Mouse (Mus musculus) adrenal gland, postnatal 14 days (tissue): Measurements from ENCODE around the gene Tjp3. TPM values are rescaled to one million over a fixed set of nuclear protein-coding genes. Genes with fewer than 3 reads are reported as not detected.

ENCODE experiments used
- DNase-seq: peaks from one replicate; pipeline ENCODE4 v3.0.0; 2021; ENCODE audit warnings: mixed read lengths
- total RNA-seq: library from RNA; stranded (reverse); gene quantifications from 2 replicates; pipeline ENCODE4 v1.2.3, GENCODE M21; 2021

Tjp3 gene
- total RNA-seq, 1 experiment from 2014 or later, result 1.6 TPM

DNA sequence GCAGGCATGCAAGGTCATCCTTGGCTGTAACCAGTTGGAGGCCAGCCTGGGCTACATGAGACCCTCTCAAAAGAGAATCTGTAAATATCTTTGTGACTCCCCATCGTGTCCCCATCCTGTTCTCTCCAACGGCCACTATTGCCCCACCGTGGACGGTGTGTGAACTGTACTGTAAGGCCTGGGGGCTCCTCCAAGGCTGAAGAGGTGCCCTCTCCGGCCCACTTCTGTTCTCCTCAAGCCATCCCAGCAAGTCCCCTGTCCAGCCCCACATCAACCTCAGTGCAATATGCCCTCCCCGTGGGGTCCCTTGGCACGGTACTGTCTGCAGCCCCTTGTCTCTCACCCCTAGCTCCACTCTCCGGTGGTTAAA lies 27.9 kb upstream of the Tjp3 start:
- peak; percentile 66 for DNase-seq

DNA sequence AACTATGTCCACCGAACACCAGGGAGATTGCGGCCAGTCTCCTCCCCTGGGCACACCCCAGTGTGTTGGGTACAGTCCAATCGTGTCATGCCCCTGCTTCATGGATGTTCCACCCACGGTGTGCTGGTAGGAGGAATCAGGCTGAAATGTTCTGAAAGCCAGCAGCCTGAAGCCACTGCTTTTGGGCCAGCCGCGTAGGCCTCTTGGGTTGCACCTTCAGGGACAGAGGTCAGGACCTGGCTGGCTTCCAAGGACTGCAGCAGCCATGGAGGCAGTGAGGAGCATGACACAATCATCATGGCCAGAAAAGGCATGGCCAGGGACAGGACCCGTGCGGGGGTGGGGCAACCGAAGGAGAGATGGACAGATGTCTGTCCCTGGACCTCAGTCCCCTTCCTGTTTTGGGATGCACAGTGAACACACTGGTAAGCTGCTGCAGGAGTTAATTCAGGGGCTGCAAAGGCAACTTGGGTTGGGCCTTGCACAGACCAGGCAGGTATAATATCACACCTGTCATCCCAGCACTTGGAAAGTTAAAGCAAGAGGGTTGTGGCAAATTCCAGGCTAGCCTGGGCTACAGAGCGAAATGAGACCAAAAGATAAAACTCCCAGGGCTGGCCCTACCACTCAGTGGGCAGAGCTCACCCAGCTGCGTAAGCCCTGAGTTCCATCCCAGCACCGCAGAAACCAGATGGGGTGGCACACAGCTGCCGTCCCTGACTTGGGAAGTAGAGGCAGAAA lies 27.4 kb upstream of the Tjp3 start:
- DNase-seq, result peak; percentile 87

DNA sequence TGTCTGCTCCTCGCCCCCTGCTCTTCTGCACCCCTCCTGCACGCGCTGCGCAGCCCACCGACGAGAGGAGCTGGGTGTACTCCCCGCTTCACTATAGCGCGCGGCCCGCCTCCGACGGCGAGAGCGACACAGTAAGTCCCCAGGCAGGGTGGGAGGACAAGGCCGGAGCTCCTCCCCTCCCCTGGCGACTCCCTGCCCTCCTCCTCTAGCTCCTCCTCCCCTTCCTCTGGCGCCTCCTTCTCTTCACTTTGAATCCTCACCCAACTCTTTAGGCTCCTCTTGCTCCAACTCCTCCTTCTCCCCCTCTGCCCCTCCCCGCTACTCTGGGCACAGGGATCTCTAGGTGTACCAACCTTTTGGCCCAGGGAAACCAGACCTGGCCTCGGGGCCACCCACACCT lies 25.9 kb upstream of the Tjp3 start:
- peak; percentile 91 for DNase-seq

DNA sequence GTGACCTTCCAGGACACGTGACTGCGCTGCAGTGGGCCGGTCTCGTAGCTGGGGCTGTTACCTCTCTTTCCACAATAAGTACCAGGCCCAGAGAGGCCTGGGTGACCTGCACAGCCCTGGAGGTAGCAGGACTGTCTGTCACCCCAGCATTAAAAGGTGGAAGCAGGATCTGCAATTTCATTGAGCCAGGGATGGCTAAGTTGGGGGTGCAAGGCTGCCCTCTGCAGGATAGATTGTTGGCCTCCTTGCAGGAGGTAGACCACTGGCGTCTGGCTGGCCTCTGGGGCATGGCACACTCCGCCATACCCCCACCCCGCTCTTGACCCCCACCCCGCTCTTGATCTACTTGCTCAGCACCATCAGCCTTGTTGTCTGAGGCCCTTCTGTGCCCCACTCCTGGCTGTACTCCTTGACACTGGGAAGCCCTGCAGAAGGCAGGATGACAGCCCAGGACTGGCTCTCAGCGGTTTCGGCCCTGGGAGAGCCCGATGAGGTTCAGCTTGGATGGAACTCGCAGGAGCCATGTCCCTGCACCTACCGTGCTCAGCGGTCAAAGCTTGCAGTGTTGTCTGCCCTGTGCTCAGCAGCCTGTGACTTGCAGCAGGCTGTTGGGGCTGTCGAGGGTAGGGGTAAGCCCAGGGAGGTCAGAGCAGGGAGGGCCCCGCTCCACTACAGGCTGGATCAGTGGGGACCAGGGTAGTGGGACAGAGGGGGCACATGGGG lies 25.1 kb upstream of the Tjp3 start:
- DNase-seq, result peak; percentile 70

DNA sequence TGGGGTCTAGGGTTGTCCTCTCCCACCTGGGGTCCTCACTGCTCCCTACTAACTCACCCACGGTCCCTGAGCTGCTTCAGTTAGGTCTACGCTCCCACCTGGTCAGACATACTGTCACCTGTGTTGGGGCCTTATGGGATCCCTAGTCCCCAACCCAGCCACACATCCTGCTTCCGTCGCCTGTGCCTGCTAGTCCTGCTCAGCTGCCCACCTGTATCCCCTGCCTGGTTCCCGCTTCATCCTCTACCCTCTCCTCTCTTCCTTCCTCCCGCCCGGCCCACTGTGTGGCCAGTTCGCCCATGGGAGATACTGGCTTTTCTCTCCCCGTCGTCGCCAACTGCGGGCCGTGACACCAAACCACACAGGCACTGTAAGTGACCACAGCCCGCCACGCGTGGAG lies 24.2 kb upstream of the Tjp3 start:
- no peak for DNase-seq

DNA sequence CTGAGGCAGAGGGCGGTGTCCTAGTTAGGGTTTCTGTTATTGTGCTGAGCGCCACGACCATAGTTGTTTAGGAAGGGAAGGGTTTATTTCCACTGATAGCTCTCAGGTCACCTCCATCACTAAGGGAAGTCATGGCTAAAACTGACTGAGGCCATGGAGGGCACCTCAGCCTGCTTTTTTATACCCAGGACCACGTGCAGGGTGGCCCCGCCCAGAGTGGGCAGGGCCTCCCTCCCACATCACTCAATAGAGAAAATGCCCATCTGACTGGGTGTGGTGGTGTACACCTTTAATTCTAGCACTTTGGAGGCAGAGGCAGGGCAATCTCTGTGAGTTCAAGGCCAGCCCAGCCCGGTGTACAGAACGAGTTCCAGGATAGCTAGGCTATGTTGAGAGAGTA lies 22.8 kb upstream of the Tjp3 start:
- no peak for DNase-seq

DNA sequence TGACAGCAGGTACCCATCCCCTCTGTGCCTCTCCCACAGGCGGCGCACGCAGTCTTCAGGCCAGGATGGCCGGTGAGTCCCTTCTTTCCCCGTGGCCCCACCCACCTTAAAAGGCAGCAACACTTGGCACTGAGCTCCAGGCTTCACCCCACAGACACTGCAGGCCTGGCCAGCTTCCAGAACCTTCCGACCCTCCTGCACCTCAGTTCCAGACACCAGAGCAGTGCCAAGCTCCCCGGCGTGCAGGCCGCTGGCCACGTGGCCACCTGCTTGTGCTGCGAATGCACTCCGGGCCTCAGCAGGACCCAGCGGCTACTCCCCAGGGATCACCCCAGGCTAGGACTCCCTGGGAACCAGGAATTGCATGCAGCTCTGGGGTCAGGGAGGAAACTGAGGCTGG lies 22.2 kb upstream of the Tjp3 start:
- DNase-seq, result no peak

DNA sequence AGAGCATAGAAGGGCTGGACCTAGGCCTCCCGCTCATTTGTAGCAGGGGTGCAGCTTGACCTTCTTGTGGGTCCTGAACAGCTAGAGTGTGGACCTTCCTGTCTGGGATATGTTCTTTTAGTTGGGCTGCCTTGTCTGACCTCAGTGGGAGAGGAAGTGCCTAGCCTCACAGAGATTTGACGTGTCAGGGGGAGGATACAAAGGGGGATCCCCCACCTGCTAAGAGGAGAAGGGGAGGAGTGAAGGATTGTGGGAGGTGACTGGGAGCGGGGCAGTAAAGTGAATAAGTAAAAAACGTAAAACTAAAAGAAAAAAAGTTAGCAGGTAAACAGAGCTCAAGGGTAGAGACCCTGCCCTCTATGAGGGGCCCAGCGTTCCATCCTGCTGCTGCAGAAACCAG lies 18.2 kb upstream of the Tjp3 start:
- no peak for DNase-seq

DNA sequence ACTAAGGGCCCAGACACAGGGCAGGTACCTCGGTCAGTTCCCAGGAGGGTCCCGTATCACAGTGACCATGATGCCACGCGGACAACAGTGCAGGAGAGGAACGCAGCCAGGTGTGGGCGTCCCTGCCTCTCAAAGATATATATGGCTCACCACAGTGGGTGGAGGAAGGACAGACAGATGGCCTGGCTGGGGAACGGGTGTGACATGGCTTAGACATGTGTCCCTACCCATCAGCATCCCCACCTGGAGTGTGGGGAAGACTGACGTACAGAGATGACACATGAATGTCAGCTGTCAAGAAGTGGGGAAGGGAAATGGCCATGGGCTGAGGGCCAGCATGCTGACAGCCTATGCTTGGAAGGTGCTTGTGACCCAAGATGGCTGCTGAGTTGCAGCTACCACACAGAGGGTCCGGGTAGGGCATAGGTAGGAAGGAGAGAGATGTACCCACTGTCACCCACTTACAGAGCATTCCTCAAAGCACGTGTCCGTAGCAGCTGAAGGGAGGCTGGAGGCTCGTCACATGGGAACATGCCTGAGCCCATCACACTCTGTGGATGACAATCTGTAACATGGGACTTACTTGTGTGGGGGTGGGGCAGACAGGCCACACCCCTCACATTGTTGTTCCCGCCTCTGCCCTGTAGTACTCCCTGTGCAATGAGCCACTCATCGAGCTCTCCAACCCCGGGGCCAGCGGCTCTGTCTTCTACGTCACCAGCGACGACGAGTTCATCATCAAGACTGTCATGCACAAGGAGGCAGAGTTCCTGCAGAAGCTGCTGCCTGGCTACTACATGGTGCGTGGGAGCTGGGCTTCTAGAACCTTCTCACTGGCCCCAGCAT lies 15.7 kb upstream of the Tjp3 start:
- no peak for DNase-seq

DNA sequence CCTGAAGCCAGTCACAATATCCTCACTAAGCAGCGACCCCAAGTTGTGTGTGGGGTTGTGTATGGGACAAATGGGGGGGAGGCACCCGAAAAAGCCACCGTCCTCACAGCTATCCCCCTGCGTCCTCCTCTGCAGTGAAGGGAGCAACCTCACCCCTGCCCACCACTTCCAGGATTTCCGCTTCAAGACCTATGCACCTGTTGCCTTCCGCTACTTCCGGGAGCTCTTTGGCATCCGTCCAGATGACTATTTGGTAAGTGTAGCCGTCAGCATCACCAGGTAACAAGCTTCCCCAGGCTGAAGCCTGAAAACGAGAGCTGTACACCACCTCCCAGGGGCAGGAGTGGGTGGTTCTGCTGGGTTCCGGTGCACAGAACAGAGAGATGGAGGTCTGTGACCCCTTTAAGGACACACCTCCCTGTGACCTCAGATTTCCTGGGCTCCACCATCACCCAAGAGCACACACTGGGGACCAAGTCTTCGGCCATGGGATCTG lies 14.8 kb upstream of the Tjp3 start:
- no peak for DNase-seq

DNA sequence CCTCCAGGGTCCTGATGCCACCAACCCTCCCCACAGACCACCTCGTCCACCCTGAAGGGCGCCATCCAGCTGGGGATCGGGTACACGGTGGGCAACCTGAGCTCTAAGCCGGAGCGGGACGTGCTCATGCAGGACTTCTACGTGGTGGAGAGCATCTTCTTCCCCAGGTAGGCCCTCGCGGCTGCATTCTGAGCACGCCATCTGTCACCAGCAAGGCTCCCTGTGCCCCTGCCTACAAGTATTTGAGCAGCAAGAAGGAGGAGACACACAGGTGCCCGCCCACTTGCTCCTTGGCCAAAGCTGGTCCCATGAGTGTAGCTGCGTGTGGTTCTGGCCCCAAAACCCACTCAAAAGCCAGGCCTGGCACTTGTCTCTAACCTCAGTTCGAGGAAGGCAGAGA lies 14.3 kb upstream of the Tjp3 start:
- DNase-seq, result no peak

DNA sequence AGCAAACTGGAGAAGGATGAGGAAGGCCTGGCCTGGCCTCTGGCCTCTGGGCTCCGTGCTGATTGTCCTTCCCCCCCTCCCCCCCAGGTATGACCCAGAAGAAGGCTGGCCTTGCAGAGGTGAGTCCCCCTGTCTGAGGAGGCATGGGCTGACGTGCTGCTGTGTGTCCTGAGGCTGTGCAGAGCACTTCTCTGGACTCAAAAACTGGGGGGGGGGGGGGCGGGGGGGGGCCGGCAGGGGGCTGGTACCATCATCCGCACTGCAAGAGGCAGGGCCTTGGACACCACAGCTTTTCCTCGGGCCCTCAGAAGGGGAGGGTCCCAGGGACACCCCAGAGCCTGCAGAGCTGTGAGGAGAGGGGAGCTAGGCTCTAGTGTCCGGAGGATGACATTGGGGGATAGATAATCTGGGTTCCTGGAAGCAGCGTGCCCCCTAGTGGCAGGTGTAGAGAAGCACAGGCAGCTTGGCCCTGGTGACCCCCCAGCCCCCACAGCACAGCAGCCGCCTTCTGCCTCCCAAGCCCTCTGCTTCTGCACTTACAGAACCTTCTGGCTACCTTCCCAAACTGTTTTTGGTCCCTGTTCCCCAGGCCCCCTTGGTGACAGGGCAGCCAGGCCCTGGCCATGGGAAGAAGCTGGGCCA lies 13.3 kb upstream of the Tjp3 start:
- DNase-seq, result peak; percentile 80

DNA sequence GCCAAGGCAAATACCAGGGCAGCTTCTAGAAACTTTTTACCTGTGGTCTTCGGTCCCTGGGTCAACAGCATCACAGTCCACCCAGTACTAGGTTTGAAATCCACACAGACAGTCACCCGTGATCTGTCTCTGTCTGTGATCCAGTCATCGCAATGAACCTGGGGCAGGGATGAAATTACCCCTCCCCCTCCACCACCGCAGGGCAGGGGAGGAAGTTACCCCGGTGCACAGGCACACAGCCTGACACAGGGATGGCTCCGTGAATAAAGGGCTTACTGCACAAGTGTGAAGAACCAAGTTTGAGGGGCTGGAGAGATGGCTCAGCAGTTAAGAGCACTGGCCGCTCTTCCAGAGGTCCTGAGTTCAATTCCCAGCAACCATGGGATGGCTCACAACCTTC lies 12.4 kb upstream of the Tjp3 start:
- DNase-seq, result no peak

DNA sequence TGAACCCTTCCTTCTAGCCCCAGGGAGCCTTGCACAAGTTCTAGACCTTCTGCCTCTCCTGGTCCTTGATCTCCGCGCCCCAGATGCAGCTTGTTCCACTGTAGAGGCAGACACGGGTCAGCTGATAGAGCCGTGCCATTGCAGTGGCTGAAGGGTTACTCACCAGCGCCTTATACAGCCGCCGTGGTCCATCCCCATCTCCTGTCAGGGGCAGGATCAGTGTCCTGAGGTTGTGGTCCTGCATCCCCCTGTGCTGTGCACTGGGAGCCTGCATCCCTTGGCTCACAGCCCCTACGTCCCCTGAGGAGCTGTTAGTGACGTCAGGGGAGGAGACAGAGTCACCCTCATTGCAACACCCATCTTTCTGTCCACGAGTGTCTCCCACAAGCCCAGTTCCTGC lies 11.9 kb upstream of the Tjp3 start:
- no peak for DNase-seq

DNA sequence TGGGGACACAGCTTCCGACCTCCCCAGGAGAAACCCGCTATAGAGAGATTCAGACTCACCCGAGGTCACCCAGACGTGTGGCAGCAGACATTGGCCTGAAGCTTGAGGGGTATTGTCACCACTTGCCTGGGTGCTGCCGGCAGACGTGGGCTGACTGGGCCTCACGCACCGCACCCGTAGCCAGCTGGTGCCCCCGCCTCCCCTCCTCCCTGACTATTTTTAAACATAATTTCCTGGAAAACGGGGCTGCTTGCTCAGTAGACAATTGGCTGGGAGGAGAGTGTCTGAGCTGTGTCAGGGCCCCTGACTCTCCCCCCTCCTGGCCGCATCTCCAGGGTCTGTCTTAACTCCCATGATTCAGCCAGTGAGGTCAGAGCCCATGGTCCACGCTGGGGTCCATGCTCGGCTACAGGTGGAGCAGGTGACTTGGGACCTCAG lies 11.4 kb upstream of the Tjp3 start:
- DNase-seq, result no peak

DNA sequence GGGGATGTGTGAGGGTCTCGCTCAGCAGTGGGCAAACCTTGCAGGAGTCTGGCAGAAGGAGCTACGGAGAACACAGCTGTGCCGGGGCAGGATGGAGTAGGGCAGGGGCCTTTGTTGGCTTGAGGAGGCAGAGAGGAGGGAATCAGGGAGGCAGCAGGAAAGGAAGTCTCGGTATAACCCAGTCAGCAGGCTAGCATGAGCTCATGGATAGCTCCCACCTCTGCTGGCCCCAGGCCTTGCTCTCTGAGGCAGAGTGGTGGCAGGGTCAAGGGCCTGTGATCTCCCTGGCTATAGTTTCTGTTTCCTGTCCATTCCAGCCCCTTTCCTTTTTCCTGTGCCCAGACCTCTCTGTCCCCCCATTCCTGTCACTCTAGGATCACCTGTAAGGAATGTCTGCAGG lies 10.9 kb upstream of the Tjp3 start:
- no peak for DNase-seq

DNA sequence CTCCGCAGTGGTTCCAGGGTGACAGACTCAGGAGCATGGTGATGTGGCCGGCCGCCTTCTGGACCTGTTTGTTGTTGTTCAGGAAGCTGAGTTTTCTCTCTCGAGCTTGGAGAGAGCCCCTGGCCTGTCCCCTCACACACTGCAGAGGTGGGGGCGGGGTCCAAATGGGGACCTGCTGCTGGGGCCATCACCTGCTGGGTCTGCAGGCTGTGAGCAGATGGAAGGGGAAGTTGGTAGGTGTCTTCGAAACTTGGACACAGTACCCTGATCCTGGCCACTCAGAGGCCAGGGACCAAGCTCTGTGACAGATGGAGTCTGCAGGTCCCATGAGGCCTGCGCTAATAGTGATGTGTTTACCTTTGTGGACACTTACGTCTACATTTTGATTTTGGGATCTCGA lies 9.9 kb upstream of the Tjp3 start:
- DNase-seq, result no peak

DNA sequence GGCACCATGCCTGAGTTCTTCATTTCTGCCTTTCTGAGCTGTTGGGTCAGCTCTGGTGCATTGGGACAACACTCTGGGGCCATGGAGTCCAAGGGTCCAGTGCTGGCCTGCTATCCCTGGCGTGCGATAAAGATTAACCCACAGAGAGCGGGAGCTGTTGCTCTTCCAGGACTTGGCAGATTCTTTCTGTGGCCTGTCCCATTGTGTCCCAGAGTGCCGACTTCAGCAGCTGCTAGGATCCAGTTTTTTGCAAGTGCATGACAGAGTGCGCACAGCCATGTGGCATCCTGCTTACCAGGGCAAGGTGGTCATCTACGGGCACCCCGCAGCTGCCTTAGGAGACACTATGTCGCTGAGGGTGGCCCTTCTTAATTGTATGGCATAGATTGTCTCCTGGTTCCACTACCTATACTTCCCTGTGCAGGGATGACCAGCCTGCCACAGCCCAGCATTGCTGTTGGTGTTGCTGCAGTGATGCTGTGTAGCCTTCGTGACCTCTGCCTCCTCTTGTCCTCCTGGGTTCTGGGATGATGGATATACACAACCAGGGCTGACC lies 9.0 kb upstream of the Tjp3 start:
- DNase-seq, result no peak

DNA sequence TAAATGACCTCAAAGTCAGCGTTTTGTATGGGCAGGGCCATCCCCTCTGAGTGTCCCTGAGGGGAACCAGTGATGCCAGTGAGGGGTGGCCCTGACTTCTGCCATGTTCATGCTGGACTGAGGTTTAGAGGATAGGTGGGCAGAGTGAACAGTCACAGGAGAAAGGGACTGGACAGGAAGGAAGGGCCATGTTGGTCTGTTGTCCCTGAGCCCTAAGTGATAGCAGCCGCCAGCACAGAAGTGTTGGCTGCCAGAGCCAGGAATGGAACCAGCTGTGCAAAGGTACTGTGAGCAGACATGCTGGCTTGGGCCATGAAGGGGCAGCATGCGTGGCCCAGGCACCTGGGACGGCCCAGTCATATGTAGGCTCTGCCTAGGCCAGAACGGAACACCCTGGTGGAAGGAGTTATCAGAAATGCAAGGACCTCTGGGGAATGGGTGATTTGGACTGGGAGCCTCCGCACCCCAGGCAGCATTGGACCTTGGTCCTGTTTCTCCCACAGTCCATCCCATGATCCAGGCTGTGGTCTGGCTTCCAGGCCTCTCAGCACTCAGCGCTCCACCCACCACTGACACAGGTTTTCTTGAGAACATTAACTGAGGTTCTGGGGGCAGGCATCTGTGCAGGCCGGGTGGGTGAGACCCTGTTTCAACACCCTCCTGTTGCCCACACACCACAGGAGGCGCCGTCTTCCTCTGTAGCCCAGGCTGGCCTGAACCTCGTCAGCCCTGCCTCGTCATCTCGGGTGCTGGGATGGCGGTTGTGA lies 8.4 kb upstream of the Tjp3 start:
- DNase-seq, result no peak

DNA sequence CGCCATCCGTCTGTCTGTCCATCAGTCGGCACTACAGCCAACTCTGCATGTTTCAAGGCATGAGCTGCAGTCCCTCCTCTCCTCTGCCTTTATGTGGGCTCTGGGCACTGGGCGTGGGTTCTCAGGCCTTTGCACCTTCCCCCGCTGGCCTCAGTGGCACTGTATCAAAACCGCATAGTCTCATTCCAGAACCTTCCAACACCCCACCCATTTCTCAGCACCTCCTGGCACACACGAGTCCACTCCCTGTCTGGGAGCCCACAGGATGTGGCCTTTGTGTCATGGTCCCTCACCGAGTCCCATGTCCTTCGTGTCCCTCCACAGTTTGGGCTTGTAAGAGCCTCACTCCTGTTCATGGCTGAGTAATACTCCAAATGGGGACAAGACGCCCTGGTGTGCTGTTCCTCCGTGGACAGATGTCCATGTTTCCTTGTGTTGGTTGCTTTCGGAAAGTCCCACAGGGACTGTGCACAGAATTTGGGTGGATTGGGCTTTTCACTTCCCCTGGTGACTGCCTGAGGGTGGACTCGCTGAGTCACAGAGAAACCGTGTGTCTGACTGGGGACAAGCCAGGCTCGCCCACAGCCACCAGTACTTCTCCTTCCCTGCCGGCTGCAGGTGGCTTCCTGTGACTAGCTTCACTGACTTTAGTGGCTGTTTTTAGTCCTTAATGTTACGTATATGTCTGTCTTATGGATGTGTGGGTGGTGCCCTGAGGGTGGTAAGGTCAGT lies 7.2 kb upstream of the Tjp3 start:
- no peak for DNase-seq

DNA sequence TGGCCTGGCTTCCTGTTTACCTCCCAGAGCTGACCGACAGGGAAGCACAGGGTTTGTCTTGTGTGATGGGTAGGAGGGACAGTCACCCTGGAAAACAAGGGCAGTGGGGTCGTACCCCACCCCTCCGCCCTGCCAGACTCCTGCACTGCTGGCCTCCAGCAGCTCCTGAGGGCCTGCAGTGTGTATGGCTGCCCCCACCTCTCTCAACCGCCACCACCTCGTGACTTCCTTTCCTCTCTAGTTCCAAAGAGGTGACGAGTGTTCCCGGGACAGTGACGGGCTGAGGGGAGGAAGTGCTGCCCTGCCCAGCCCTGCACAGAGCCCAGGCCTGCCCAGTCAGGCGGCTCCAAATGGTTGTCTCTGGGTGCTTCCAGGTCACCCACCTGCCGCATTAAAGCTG lies 6.5 kb upstream of the Tjp3 start:
- peak; percentile 66 for DNase-seq
